Mouse (Mus musculus): Measurements from ENCODE around the gene Shf. TPM values are rescaled to one million over a fixed set of nuclear protein-coding genes. Genes with fewer than 3 reads are reported as not detected.

Shf gene
- polyA plus RNA-seq, 1 experiment from 2014 or later, result 9.5 TPM

DNA sequence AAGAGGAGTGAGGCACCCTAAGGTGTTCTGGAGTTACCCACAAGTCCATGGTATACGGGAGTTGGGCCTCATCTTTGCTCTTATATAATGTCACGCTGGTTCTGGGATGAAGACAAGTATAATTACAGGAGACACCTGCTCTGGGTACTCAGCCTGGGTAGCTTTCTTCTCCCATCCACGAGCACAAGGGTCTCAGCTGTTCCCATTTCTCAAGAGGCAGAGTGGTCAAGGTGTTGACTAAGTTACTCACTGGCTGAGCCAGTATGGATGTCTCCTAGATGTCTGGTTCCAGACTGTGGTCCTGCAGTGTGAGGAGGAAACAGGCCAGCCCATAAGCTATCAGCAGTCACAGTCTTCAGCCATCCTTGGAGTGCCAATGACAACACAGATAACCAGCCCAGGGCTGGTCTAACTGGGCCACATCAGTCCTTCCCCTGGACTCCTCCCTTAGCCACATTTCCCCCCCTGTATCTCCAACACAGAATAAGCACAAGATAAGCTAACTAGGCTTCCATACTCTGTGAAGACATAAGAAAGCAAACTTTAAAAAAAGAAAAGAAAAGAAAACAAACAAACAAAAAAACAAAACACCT is 4.5 kb downstream of the Shf start:
- Histone ChIP-seq H3K36me3 (ENCODE audit: control insufficient read depth, insufficient read depth) (no peaks in the 10 kb centered on the region), H3K9me3 (ENCODE audit: control insufficient read depth, low read length) (no peaks in the 10 kb centered on the region), H3K9ac (replicated peaks; ENCODE audit: low read depth, low read length) (no peak overlapping the region), H3K27me3 (replicated peaks; ENCODE audit: control insufficient read depth, insufficient read depth, low read length) (no peaks in the 10 kb centered on the region), H3K4me2 (ENCODE audit: low read length) (no peak overlapping the region), H3K4me1 (replicated peaks; ENCODE audit: control insufficient read depth, insufficient read depth, low read length) (peaks cover 33% of the 10 kb centered on the region), H3K4me3 (replicated peaks; ENCODE audit: low read length) (no peak overlapping the region), H3K27ac (ENCODE audit: low read length) (no peak overlapping the region)
- 87% methylated on average over 3 of the region's 3 CpGs for WGBS
- no peak for ATAC-seq

GRCm38 (mm10) chr2:122362622-122363523 is 6.1 kb downstream of the Shf start:
- no peak for ATAC-seq
- 74% methylated on average over 13 of the region's 13 CpGs for WGBS
- Histone ChIP-seq H3K27ac (ENCODE audit: low read length) (no peak overlapping the region), H3K4me2 (ENCODE audit: low read length) (no peak overlapping the region), H3K4me1 (replicated peaks; ENCODE audit: control insufficient read depth, insufficient read depth, low read length) (peaks cover 28% of the 10 kb centered on the region), H3K9ac (replicated peaks; ENCODE audit: low read depth, low read length) (no peak overlapping the region), H3K4me3 (replicated peaks; ENCODE audit: low read length) (no peak overlapping the region), H3K27me3 (replicated peaks; ENCODE audit: control insufficient read depth, insufficient read depth, low read length) (no peaks in the 10 kb centered on the region), H3K36me3 (ENCODE audit: control insufficient read depth, insufficient read depth) (no peaks in the 10 kb centered on the region), H3K9me3 (ENCODE audit: control insufficient read depth, low read length) (no peaks in the 10 kb centered on the region)

DNA sequence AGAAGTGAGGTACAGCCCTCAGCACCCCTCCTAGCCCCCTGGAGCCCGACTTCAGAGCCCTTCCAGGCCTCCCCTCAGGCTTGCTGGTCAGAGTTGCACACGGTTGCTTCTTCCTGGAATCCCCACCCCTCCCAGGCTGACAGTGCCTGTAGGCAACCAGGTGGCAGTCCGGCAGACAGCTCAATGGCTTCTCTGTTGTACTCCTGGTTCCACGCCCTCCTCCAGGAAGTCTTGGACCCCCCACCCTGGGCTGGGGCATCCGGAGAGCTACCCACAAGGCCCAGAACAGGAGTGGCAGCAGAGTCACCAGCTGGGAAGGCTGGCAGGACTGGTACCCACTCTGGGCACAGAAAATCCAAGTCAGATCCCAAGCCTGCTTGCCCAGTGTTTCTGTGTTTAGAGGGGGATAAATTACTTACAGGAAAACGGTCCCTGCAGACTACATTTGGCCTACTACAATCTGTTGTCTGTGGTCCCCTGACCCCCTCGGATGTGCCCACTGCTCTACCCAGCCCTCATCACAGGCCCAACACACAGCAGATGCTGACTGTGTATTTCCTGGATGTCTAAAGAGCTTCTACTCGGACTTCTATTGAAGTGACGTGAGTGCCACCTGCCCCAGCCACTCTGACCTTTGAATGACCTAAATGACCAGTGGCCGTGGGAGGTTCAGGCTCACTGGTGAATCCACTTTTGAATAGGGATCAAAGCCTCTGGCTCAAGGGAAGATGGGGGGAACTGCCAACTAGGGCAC is 6.9 kb downstream of the Shf start:
- Histone ChIP-seq H3K36me3 (ENCODE audit: control insufficient read depth, insufficient read depth) (no peaks in the 10 kb centered on the region), H3K27ac (ENCODE audit: low read length) (no peak overlapping the region), H3K27me3 (replicated peaks; ENCODE audit: control insufficient read depth, insufficient read depth, low read length) (no peaks in the 10 kb centered on the region), H3K9me3 (ENCODE audit: control insufficient read depth, low read length) (no peaks in the 10 kb centered on the region), H3K9ac (replicated peaks; ENCODE audit: low read depth, low read length) (no peak overlapping the region), H3K4me2 (ENCODE audit: low read length) (no peak overlapping the region), H3K4me1 (replicated peaks; ENCODE audit: control insufficient read depth, insufficient read depth, low read length) (peaks cover 20% of the 10 kb centered on the region), H3K4me3 (replicated peaks; ENCODE audit: low read length) (no peak overlapping the region)
- no peak for ATAC-seq
- WGBS, result 56% methylated on average over 10 of the region's 10 CpGs

- no peak overlapping the region for H3K9ac ChIP-seq (replicated peaks; ENCODE audit: low read depth, low read length)
- no peak overlapping the region for H3K4me3 ChIP-seq (replicated peaks; ENCODE audit: low read length)
- no peak overlapping the region for H3K4me2 ChIP-seq (ENCODE audit: low read length)
- no peaks in the 10 kb centered on the region for H3K36me3 ChIP-seq (ENCODE audit: control insufficient read depth, insufficient read depth)
- 95% methylated on average over 6 of the region's 6 CpGs for WGBS
- no peak for ATAC-seq
- no peak overlapping the region for H3K27ac ChIP-seq (ENCODE audit: low read length)
- no peaks in the 10 kb centered on the region for H3K27me3 ChIP-seq (replicated peaks; ENCODE audit: control insufficient read depth, insufficient read depth, low read length)
- no peaks in the 10 kb centered on the region for H3K9me3 ChIP-seq (ENCODE audit: control insufficient read depth, low read length)
- peaks cover 11% of the 10 kb centered on the region for H3K4me1 ChIP-seq (replicated peaks; ENCODE audit: control insufficient read depth, insufficient read depth, low read length)
These were observed 7.8 kb downstream of the Shf start for GRCm38 (mm10) chr2:122361181-122361580.

DNA sequence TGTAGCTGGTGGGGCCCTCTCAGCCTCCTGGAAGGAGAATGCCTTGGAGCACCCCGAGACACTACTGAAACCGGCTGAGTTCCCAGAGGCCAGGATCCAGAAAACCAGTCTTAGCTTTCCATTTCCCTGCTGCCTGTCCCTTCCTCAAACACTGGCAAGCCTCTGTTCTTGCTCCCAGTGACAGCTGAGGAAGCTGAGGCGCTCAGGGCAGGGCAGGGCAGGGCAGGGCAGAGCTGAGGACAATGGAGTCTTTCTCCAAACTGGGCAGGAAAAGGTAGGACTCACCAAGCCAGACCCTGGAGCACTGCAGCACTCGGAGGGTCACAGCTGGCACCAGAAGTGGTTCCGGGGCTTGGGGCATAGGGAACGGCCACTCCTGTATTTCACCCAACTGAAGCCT is 8.7 kb downstream of the Shf start:
- 0 out of 2 replicates have a peak, but pooled peaks cover 2% of the 10 kb centered on the region for H3K27me3 ChIP-seq (replicated peaks; ENCODE audit: control insufficient read depth, insufficient read depth, low read length)
- H3K27ac ChIP-seq (ENCODE audit: low read length), result no peak overlapping the region
- no peak overlapping the region for H3K4me3 ChIP-seq (replicated peaks; ENCODE audit: low read length)
- H3K36me3 ChIP-seq (ENCODE audit: control insufficient read depth, insufficient read depth), result no peaks in the 10 kb centered on the region
- 95% methylated on average over 6 of the region's 6 CpGs for WGBS
- H3K9me3 ChIP-seq (ENCODE audit: control insufficient read depth, low read length), result no peaks in the 10 kb centered on the region
- no peak for ATAC-seq
- no peak overlapping the region for H3K9ac ChIP-seq (replicated peaks; ENCODE audit: low read depth, low read length)
- no peak overlapping the region for H3K4me2 ChIP-seq (ENCODE audit: low read length)
- H3K4me1 ChIP-seq (replicated peaks; ENCODE audit: control insufficient read depth, insufficient read depth, low read length), result peaks cover 3% of the 10 kb centered on the region; the same call in 1 of the 2 replicates

DNA sequence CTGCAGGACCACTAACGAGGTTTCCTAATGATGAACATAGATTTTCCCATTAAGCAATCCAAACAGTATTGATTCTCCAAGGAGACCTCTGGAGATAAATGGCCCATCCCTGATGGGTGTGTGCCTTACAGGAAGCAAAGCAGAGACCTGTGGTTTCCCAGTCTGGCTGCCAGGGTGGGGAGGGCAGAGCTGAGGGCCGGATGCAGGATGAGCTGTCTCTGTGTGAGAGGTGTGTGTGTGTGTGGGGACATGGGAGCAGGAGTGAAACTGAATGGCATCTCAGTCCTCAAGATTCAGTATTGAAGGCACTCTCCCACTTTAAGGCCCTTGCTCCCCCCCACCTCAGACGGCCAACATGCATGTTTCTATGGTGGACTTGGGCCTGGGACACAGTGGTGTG is 12.8 kb downstream of the Shf start:
- no peaks in the 10 kb centered on the region for H3K9me3 ChIP-seq (ENCODE audit: control insufficient read depth, low read length)
- no peak overlapping the region for H3K27ac ChIP-seq (ENCODE audit: low read length)
- H3K9ac ChIP-seq (replicated peaks; ENCODE audit: low read depth, low read length), result no peak overlapping the region
- H3K36me3 ChIP-seq (ENCODE audit: control insufficient read depth, insufficient read depth), result no peaks in the 10 kb centered on the region
- no peak for ATAC-seq
- H3K4me1 ChIP-seq (replicated peaks; ENCODE audit: control insufficient read depth, insufficient read depth, low read length), result peaks cover 22% of the 10 kb centered on the region
- H3K4me3 ChIP-seq (replicated peaks; ENCODE audit: low read length), result no peak overlapping the region
- no peak overlapping the region for H3K4me2 ChIP-seq (ENCODE audit: low read length)
- H3K27me3 ChIP-seq (replicated peaks; ENCODE audit: control insufficient read depth, insufficient read depth, low read length), result 0 out of 2 replicates have a peak, but pooled peaks cover 2% of the 10 kb centered on the region
- WGBS, result 75% methylated on average over 3 of the region's 3 CpGs

DNA sequence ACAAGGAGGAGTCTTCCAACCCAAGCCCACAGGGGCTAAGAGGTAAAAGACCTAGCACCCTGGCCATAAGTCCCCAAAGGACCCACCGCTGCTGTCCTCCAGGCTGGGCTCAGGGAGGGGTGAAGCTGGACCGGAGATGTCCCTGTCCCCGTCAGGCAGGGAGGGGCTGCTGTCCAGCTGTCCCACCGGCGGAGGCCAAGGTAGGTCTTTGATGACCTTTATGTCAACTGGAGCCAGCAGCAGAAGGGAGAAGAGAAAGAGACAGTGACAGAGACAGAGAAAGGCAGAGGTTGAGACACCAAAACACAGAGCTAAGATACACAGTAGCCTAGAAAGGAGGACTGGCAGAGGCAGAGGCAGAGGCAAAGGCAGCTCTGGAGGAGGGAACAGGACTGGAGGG is 13.6 kb downstream of the Shf start:
- Histone ChIP-seq H3K4me2 (ENCODE audit: low read length) (no peak overlapping the region), H3K27ac (ENCODE audit: low read length) (no peak overlapping the region), H3K9ac (replicated peaks; ENCODE audit: low read depth, low read length) (no peak overlapping the region), H3K4me1 (replicated peaks; ENCODE audit: control insufficient read depth, insufficient read depth, low read length) (peaks cover 28% of the 10 kb centered on the region), H3K9me3 (ENCODE audit: control insufficient read depth, low read length) (no peaks in the 10 kb centered on the region), H3K4me3 (replicated peaks; ENCODE audit: low read length) (no peak overlapping the region), H3K36me3 (ENCODE audit: control insufficient read depth, insufficient read depth) (no peaks in the 10 kb centered on the region), H3K27me3 (replicated peaks; ENCODE audit: control insufficient read depth, insufficient read depth, low read length) (0 out of 2 replicates have a peak, but pooled peaks cover 2% of the 10 kb centered on the region)
- 91% methylated on average over 5 of the region's 5 CpGs for WGBS
- no peak for ATAC-seq

DNA sequence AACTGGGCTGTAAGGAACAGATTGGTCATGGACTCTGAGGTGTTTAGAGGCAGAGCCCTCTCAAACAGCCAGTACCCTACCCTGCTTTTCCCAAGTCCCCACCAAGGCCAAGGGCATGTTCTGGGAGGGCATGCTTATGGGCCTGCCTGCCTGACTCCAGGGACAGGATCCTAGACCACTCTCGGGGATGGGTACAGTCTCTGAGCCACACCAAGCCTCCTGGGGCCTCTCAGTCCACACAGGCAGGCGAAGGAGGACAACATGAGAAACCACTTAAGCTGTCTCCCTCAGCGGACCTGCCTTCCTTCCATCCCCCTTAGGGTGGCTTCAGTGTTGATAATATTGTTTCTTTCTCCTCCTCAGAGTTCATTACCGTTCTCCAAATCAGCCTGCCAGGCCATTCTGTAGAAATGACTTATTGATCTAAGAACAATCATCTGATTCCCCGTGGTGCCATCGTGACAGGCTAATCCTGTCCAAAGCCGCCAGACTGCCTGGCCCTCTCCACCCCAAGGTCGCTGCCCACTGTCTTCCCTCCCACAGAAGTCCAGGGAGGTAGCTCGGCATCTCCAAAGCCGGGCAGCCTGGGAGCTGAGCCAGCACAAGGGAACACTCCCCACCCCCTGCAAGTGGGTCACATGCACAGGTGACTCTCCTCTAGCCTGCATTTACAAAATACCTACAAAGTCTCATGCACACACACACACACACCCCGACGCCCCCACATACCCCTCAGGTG is 14.6 kb downstream of the Shf start:
- H3K27me3 ChIP-seq (replicated peaks; ENCODE audit: control insufficient read depth, insufficient read depth, low read length), result 0 out of 2 replicates have a peak, but pooled peaks cover 2% of the 10 kb centered on the region
- no peak overlapping the region for H3K9ac ChIP-seq (replicated peaks; ENCODE audit: low read depth, low read length)
- no peak overlapping the region for H3K4me2 ChIP-seq (ENCODE audit: low read length)
- no peak overlapping the region for H3K4me3 ChIP-seq (replicated peaks; ENCODE audit: low read length)
- H3K27ac ChIP-seq (ENCODE audit: low read length), result no peak overlapping the region
- 63% methylated on average over 12 of the region's 12 CpGs for WGBS
- H3K9me3 ChIP-seq (ENCODE audit: control insufficient read depth, low read length), result no peaks in the 10 kb centered on the region
- ATAC-seq, result no peak
- H3K36me3 ChIP-seq (ENCODE audit: control insufficient read depth, insufficient read depth), result no peaks in the 10 kb centered on the region
- H3K4me1 ChIP-seq (replicated peaks; ENCODE audit: control insufficient read depth, insufficient read depth, low read length), result peaks cover 33% of the 10 kb centered on the region
